Mouse (Mus musculus) heart, postnatal 0 days (tissue): Measurements from ENCODE around the gene Them4. TPM values are rescaled to one million over a fixed set of nuclear protein-coding genes. Genes with fewer than 3 reads are reported as not detected.

Experiments used
- ATAC-seq: fragments of 200-750 bp; cut with Nextera tagmentation; 2 replicates; pipeline ENCODE4 v1.8.0; 2017; ENCODE audit warnings: low read depth, moderate number of reproducible peaks, moderate library complexity; ENCODE audit not compliant: insufficient read depth
- DNase-seq: peaks from one replicate; pipeline ENCODE4 v3.0.0-alpha.2; 2016; ENCODE audit warnings: low spot score
- H3K27ac ChIP-seq: fragments of 300-500 bp; sonication (generic); 2 replicates; pipeline ENCODE4 v1.5.1; 2014; ENCODE audit warnings: low read depth, mild to moderate bottlenecking
- H3K27me3 ChIP-seq: fragments of 300-500 bp; sonication (generic); 2 replicates; pipeline ENCODE4 v1.6.1; 2014; ENCODE audit warnings: low read length, mixed read lengths; ENCODE audit not compliant: control insufficient read depth, insufficient read depth
- H3K36me3 ChIP-seq: fragments of 300-500 bp; sonication (generic); replicated peaks from 2 replicates; pipeline ENCODE4 v1.6.1; 2014; ENCODE audit warnings: low read length, mixed read lengths; ENCODE audit not compliant: control insufficient read depth, insufficient read depth
- H3K4me1 ChIP-seq: fragments of 300-500 bp; sonication (generic); 2 replicates; pipeline ENCODE4 v1.6.1; 2014; ENCODE audit warnings: antibody characterized with exemption; ENCODE audit not compliant: control insufficient read depth, insufficient read depth
- H3K4me2 ChIP-seq: fragments of 300-500 bp; sonication (generic); 2 replicates; pipeline ENCODE4 v1.6.1; 2014; ENCODE audit warnings: low read depth, mild to moderate bottlenecking, low read length, moderate library complexity
- H3K4me3 ChIP-seq: fragments of 300-500 bp; sonication (generic); 2 replicates; pipeline ENCODE4 v1.5.1; 2014; ENCODE audit warnings: low read depth, low read length
- H3K9ac ChIP-seq: fragments of 300-500 bp; sonication (generic); replicated peaks from 2 replicates; pipeline ENCODE4 v1.6.1; 2014; ENCODE audit warnings: low read depth, low read length, mixed read lengths
- H3K9me3 ChIP-seq: fragments of 300-500 bp; sonication (generic); replicated peaks from 2 replicates; pipeline ENCODE4 v1.6.1; 2016; ENCODE audit warnings: low read length; ENCODE audit not compliant: control insufficient read depth
- CTCF ChIP-seq: IDR thresholded peaks from 2 replicates; pipeline ENCODE4 v1.5.1; 2016; ENCODE audit warnings: antibody characterized with exemption, control low read depth, low read depth
- EP300 ChIP-seq: IDR thresholded peaks from 2 replicates; pipeline ENCODE4 v1.6.1; 2016; ENCODE audit warnings: antibody characterized with exemption, low read depth
- WGBS: fragments of 180-500 bp; shearing (Covaris S2); extraction: QIAGEN DNeasy Blood & Tissue Kit; methylation state at CpG from one replicate; pipeline ENCODE4 v1.1.7; 2014; 5-methylcytosine and 5-hydroxymethylcytosine counted together
- polyA plus RNA-seq: library from polyadenylated mRNA; unstranded; fragments of >200 nt; fragmentation: Nextera tagmentation; extraction: Ambion mirVana; gene quantifications from 2 replicates; pipeline ENCODE4 v1.2.1, GENCODE M21; 2015
- total RNA-seq: library from RNA; depleted of rRNA; stranded (reverse); fragments of >200 nt; gene quantifications from 2 replicates; pipeline ENCODE4 v1.2.3, GENCODE M21; 2014; ENCODE audit warnings: low replicate concordance

The Them4 gene
- total and polyA plus RNA-seq, 2 experiments from 2014 or later, result 6.1 to 16.2 TPM

DNA sequence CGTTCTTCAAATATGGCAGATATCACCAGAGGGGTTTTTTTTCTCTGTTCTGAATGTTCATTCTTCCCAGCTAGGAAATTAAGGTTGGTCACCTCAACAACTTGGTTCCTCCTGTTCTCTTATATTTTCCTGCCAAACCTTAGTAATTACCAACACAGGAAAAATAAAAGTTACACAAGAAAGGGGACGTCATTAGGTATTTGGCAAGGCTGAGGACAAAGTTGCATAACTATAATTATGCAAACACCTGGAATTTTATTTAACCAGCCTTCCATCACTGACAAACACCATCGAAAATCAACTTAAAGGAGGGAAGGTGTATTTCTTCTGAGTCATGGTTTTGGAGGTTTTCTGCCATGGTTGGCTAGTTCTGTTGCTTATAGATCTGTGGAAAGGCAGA, 28.6 kb downstream of the Them4 start:
- TF ChIP-seq CTCF, result no peak
- TF ChIP-seq EP300, result no peak
- no peak for ATAC-seq

DNA sequence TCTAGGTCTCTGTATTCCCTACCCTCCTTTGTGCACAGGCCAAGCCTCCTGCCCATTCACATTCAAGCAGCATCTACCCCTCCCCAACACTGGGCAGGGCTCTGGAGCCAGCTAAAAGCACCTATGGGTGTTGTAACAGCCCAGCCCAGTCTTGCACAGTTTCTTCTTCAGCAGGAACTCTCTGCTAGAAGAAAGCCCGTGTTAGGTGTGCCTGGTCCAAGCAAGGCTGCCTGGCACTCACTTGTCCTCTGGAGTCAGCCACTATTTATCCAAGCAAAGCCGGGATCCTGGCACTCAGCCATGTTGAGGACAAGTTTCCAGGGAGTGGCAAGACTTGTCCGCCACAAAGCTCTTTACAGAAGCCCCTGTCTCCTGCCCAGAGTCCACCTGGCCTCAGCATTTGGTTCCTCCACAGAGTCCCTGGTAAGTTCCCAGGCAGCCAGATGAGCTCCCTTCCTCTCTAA, 32.1 kb downstream of the Them4 start, which contains the start of gene Them5:
TSS of gene Them5 (plus strand) at position 141 of the 464 bp plus-strand sequence.
- H3K27me3 ChIP-seq, result no peaks in the 10 kb centered on the region
- no peak within 1 kb of the TSS for H3K4me2 ChIP-seq
- ATAC-seq (no peak), DNase-seq (peak; percentile 13)
- no peak within 1 kb of the TSS for H3K9ac ChIP-seq
- H3K36me3 ChIP-seq, result no peaks in the 10 kb centered on the region
- no peak within 1 kb of the TSS for H3K4me3 ChIP-seq
- TF ChIP-seq CTCF (no peak), EP300 (no peak)
- no peak within 1 kb of the TSS for H3K27ac ChIP-seq
- H3K4me1 ChIP-seq, result no peaks in the 10 kb centered on the region
- WGBS, result 23% methylated on average over 3 of the region's 3 CpGs
- no peaks in the 10 kb centered on the region for H3K9me3 ChIP-seq

More for the DNA sequence above, 28.6 kb downstream of the Them4 start:
- DNase-seq, result no peak
- WGBS, result 73% methylated on average over 3 of the region's 3 CpGs
- no peak overlapping the region for H3K4me3 ChIP-seq
- H3K4me2 ChIP-seq, result no peak overlapping the region
- no peaks in the 10 kb centered on the region for H3K36me3 ChIP-seq
- H3K9ac ChIP-seq, result no peak overlapping the region
- H3K27ac ChIP-seq, result no peak overlapping the region
- no peaks in the 10 kb centered on the region for H3K4me1 ChIP-seq
- no peaks in the 10 kb centered on the region for H3K27me3 ChIP-seq
- no peaks in the 10 kb centered on the region for H3K9me3 ChIP-seq

DNA sequence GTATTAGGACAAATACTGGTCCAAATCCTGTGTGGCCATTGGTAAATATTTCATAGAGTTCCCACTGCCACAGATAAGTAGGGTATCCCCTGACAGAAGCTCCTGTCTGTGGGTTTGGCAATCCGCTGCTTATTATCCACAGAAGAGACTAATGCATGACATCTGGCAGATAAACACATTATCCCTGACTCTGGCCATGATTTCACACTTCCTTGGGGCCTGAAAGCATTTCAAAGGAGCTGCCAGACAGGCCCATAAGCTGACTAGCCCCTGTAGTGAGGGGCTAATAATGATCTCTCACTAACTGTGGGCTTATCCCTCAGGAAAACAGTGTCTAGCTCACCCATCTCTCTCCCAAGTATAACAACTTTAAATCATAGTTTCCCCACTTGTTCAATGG, 32.7 kb downstream of the Them4 start:
- H3K27ac ChIP-seq, result no peak overlapping the region
- DNase-seq (no peak), ATAC-seq (no peak)
- no peaks in the 10 kb centered on the region for H3K27me3 ChIP-seq
- no peak overlapping the region for H3K4me3 ChIP-seq
- no peaks in the 10 kb centered on the region for H3K36me3 ChIP-seq
- H3K9ac ChIP-seq, result no peak overlapping the region
- TF ChIP-seq EP300 (no peak), CTCF (no peak)
- no peak overlapping the region for H3K4me2 ChIP-seq
- 62% methylated on average over 1 of the region's 1 CpGs for WGBS
- H3K4me1 ChIP-seq, result no peaks in the 10 kb centered on the region
- H3K9me3 ChIP-seq, result no peaks in the 10 kb centered on the region

DNA sequence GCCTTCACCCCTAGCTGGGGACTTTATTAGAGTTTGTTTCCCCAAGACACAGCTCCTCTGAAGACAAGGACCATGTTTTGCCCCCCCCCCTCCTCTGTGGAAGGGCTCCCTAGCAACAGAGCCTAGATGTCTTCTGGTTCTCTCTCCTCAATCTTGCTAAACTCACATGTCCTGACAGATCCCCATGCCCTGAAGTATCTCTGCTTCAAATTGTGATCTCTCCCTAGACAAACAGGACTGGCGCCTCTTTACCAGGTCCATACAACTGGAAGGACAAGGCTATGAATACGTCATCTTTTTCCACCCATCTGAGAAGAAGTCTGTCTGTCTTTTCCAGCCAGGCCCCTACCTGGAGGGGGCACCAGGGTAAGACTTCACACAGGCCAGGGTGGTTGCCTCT, 34.3 kb downstream of the Them4 start:
- DNase-seq, result no peak
- ATAC-seq, result no peak
- Histone ChIP-seq H3K4me3 (no peak overlapping the region), H3K9ac (no peak overlapping the region), H3K9me3 (no peaks in the 10 kb centered on the region), H3K27ac (no peak overlapping the region), H3K27me3 (no peaks in the 10 kb centered on the region), H3K36me3 (no peaks in the 10 kb centered on the region), H3K4me1 (no peaks in the 10 kb centered on the region), H3K4me2 (no peak overlapping the region)
- TF ChIP-seq EP300 (no peak), CTCF (no peak)
- WGBS, result 81% methylated on average over 2 of the region's 2 CpGs

DNA sequence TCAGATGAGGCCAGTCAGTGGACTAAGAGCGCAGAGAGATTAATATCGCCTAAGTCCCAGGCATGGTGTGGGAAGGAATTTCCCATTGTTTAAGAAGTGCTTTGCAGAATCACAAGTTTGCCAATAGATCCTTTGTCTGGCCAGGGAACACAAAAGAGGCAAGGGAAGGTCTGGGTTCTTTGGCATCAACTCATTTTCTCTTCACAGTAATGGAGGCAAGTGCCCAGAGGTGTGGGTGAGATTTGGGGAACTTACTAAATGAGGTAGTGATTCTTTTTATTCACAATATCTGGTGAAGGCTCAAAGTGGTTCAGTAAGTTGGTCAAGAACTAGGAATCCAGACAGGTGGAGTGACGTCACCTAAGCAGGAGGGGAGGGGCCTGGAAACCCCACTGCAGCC, 35.0 kb downstream of the Them4 start:
- TF ChIP-seq CTCF, result no peak
- TF ChIP-seq EP300, result no peak
- no peaks in the 10 kb centered on the region for H3K27me3 ChIP-seq
- WGBS, result 66% methylated on average over 3 of the region's 3 CpGs
- H3K27ac ChIP-seq, result no peak overlapping the region
- H3K9me3 ChIP-seq, result no peaks in the 10 kb centered on the region
- DNase-seq (no peak), ATAC-seq (no peak)
- no peak overlapping the region for H3K9ac ChIP-seq
- H3K36me3 ChIP-seq, result no peaks in the 10 kb centered on the region
- H3K4me1 ChIP-seq, result no peaks in the 10 kb centered on the region
- no peak overlapping the region for H3K4me2 ChIP-seq
- no peak overlapping the region for H3K4me3 ChIP-seq

DNA sequence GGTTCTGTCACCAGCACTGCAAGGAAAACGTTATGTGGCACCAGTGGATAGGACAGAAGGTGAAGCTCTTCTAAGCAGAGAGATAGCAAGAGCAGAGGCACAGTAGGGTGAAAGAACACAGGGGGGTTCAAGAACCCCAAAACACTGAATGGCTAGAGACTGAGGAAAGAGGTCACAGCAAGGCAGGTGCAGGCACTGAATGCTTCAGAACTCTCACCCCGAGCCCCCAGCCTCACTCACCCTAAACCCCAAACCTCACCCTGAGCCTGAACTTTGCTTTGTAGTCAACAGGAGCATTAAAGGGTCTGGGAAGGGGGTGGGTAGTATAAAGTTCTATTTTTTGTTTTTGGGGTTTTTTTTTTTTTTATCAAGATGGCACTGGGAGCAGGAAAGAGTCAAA, 38.3 kb downstream of the Them4 start:
- WGBS, result 73% methylated on average over 2 of the region's 2 CpGs
- no peak for ATAC-seq

More for the DNA sequence above, 38.3 kb downstream of the Them4 start:
- H3K4me2 ChIP-seq, result no peak overlapping the region
- TF ChIP-seq CTCF (no peak), EP300 (no peak)
- H3K9ac ChIP-seq, result no peak overlapping the region
- H3K27ac ChIP-seq, result no peak overlapping the region
- no peak for DNase-seq
- H3K27me3 ChIP-seq, result no peaks in the 10 kb centered on the region
- H3K9me3 ChIP-seq, result no peaks in the 10 kb centered on the region
- no peak overlapping the region for H3K4me3 ChIP-seq
- no peaks in the 10 kb centered on the region for H3K36me3 ChIP-seq
- no peaks in the 10 kb centered on the region for H3K4me1 ChIP-seq
